Mouse (Mus musculus) limb, embryonic 14.5 days (tissue): ENCODE data around the gene Garnl3. TPM values are rescaled to one million over a fixed set of nuclear protein-coding genes. Genes with fewer than 3 reads are reported as not detected.

Source experiments
- ATAC-seq: fragments of 200-750 bp; cut with Nextera tagmentation; 2 replicates; pipeline ENCODE4 v1.8.0; 2017; ENCODE audit warnings: low read depth, moderate number of reproducible peaks, moderate TSS enrichment; ENCODE audit not compliant: low FRiP score
- DNase-seq: peaks from one replicate; pipeline ENCODE4 v3.0.0-alpha.2; 2015; ENCODE audit warnings: low spot score
- H3K27ac ChIP-seq: fragments of 300-500 bp; sonication (generic); replicated peaks from 2 replicates; pipeline ENCODE4 v1.5.1; 2014; ENCODE audit warnings: low read depth, mild to moderate bottlenecking, low read length, moderate library complexity, mixed read lengths
- H3K27me3 ChIP-seq: fragments of 300-500 bp; sonication (generic); 2 replicates; pipeline ENCODE4 v1.6.1; 2014; ENCODE audit warnings: low read length, mixed read lengths; ENCODE audit not compliant: control insufficient read depth, insufficient read depth
- H3K36me3 ChIP-seq: fragments of 300-500 bp; sonication (generic); 2 replicates; pipeline ENCODE4 v1.6.1; 2014; ENCODE audit warnings: mild to moderate bottlenecking, low read length, moderate library complexity, mixed read lengths; ENCODE audit not compliant: control insufficient read depth, insufficient read depth
- H3K4me1 ChIP-seq: fragments of 300-500 bp; sonication (generic); 2 replicates; pipeline ENCODE4 v1.6.1; 2014; ENCODE audit warnings: antibody characterized with exemption, low read length, mixed read lengths; ENCODE audit not compliant: control insufficient read depth, insufficient read depth
- H3K4me2 ChIP-seq: fragments of 300-500 bp; sonication (generic); replicated peaks from 2 replicates; pipeline ENCODE4 v1.6.1; 2014; ENCODE audit warnings: low read depth, mild to moderate bottlenecking, low read length, moderate library complexity; ENCODE audit not compliant: severe bottlenecking
- H3K4me3 ChIP-seq: fragments of 300-500 bp; sonication (generic); replicated peaks from 2 replicates; pipeline ENCODE4 v1.5.1; 2014; ENCODE audit warnings: low read length
- H3K9ac ChIP-seq: fragments of 300-500 bp; sonication (generic); 2 replicates; pipeline ENCODE4 v1.6.1; 2014; ENCODE audit warnings: mild to moderate bottlenecking, low read depth, low read length, moderate library complexity; ENCODE audit not compliant: severe bottlenecking
- H3K9me3 ChIP-seq: fragments of 300-500 bp; sonication (generic); 2 replicates; pipeline ENCODE4 v1.6.1; 2016; ENCODE audit warnings: low read length; ENCODE audit not compliant: control insufficient read depth
- POLR2A ChIP-seq: fragments of 200-500 bp; IDR thresholded peaks from 2 replicates; pipeline ENCODE4 v1.8.0; 2012; ENCODE audit warnings: inconsistent platforms, mild to moderate bottlenecking, moderate library complexity, borderline replicate concordance; ENCODE audit not compliant: insufficient read depth, insufficient read length; ENCODE audit errors: extremely low read depth
- WGBS: fragments of 180-500 bp; shearing (Covaris S2); extraction: QIAGEN DNeasy Blood & Tissue Kit; methylation state at CpG from one replicate; pipeline ENCODE4 v1.1.7; 2014; 5-methylcytosine and 5-hydroxymethylcytosine counted together
- polyA plus RNA-seq, 2 experiments: library from polyadenylated mRNA; depleted of rRNA in 1 of 2; stranded (reverse) in 1 of 2; unstranded in 1 of 2; fragments of >200 nt; fragmentation: Nextera tagmentation in 1 of 2; extraction: Ambion mirVana in 1 of 2; gene quantifications; 2 replicates each; pipeline versions ENCODE4 v1.2.1 to v1.2.3; 2012 to 2014

Garnl3 gene
- polyA plus RNA-seq, 2 experiments = 9.6 to 10.1 TPM

DNA sequence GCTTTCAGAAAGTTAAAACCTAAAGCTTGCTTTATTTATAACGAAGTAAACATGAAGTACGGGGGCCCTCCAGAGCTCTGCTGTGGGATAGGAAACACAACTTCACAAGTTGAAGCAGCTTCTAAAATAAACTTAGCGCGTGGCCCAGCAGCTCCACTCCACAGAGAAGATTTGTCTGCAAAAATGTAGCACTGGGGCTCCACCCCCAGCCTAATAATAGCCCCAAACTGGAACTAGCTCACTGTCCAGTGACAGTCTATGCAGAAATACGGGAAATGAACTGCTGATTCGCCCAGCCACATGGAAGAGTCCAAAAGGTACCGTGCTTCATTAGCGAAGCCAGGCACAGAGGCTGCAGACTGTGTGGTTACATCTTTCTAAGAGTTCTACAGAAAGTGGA lies 162.1 kb downstream of the Garnl3 start:
- ATAC-seq = no peak

DNA sequence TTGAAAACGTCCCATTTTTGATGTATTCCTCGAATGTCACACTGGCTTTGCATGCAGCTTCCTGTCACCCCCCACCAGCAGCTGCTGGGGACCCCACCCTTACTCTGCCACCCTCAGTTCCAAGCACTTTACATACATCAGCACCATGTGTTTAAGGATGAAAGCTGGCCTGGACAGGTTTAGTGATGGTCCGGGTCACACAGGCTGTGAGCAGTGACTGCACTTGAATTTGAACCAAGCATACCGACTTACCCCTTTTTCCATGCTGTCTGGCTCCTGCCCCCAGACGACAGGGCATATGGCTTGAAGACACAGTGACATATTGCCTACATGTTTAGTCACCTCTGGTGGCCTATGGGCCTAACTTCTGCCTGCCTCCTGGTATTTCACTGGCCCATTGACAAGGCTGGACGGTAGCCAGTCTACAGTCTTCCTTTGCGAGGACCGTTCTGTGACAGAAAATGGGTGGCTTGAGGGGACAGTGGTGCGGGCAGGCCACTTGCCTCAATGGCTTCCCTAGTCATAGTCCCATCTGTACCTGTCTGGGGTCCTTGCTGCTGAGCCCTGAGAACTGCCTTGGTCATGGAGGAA lies 163.3 kb downstream of the Garnl3 start:
- H3K27me3 ChIP-seq = no peaks in the 10 kb centered on the region
- peak overlapping the region; percentile 90 for H3K4me2 ChIP-seq
- ATAC-seq = no peak

More for the DNA sequence above, 162.1 kb downstream of the Garnl3 start:
- Histone ChIP-seq H3K27me3 (no peaks in the 10 kb centered on the region), H3K4me2 (no peak overlapping the region), H3K36me3 (peaks cover 15% of the 10 kb centered on the region), H3K9ac (no peak overlapping the region), H3K27ac (no peak overlapping the region), H3K4me3 (no peak overlapping the region), H3K4me1 (peaks cover 17% of the 10 kb centered on the region), H3K9me3 (no peaks in the 10 kb centered on the region)
- no peak for TF ChIP-seq POLR2A
- no peak for DNase-seq
- 87% methylated on average over 8 of the region's 8 CpGs for WGBS

DNA sequence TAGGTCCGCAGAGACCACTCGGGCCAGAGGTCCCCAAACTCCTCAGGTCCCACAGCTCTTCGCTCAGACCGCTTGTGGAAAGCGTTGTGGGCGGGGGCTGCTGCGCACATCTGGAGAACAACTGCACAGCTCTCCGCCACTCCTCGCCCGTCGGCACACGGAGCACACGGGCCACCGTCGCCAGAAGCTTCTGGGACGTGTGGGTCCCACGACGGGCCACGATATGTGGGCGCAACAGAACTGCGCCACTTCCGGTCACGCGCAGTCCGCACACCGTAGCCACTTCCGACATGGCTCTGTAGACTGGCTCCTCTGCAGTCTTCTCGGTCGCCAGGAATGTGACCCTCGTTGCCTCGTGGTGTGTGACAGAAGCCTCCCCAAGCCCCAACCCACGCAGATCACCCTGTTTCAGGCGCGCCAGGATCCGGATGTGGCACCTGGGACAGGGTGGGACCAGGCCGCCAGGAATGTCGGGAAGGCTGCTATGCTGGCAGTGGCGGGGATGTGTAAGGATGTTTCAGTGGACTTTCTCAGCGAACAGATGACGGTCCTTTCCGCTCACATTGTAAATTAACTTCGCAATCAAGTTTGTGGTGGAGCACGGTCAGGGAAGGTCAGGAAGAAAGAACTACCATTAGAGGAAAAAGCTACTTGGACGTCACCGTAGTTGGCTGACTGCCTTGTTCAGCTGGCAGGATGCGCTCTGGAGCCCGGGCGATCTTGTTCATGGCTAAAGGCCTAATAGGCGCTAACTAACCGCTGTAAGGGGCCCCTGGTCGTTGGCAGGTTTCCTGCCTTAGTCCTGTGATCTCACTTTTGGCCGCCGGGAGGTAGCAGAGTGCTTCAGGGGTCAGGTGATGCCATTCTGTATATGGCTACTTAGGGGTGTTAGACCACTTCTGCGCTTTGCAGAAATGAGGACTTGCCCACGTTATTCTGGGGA lies 164.5 kb downstream of the Garnl3 start:
- peak overlapping the region; percentile 90 for H3K4me2 ChIP-seq
- H3K9me3 ChIP-seq = no peaks in the 10 kb centered on the region
- H3K27ac ChIP-seq = peak overlapping the region; percentile 96
- peak overlapping the region; percentile 68 for H3K4me3 ChIP-seq
- 1% methylated on average over 55 of the region's 55 CpGs for WGBS
- peak overlapping the region; percentile 78 for H3K9ac ChIP-seq
- peak; percentile 83 for DNase-seq
- no peaks in the 10 kb centered on the region for H3K27me3 ChIP-seq
- H3K36me3 ChIP-seq = peaks cover 28% of the 10 kb centered on the region
- peaks cover 29% of the 10 kb centered on the region for H3K4me1 ChIP-seq
- TF ChIP-seq POLR2A = peak; percentile 52; the same call in 1 of the 2 replicates
- peak; percentile 86 for ATAC-seq

More for the DNA sequence above, 163.3 kb downstream of the Garnl3 start:
- Histone ChIP-seq H3K27ac (no peak overlapping the region), H3K9ac (peak overlapping the region; percentile 78; the same call in 1 of the 2 replicates), H3K36me3 (peaks cover 23% of the 10 kb centered on the region), H3K4me1 (peaks cover 25% of the 10 kb centered on the region), H3K9me3 (no peaks in the 10 kb centered on the region), H3K4me3 (peak overlapping the region; percentile 68; the same call in 1 of the 2 replicates)
- no peak for DNase-seq
- TF ChIP-seq POLR2A = no peak
- WGBS = 86% methylated on average over 9 of the region's 9 CpGs

DNA sequence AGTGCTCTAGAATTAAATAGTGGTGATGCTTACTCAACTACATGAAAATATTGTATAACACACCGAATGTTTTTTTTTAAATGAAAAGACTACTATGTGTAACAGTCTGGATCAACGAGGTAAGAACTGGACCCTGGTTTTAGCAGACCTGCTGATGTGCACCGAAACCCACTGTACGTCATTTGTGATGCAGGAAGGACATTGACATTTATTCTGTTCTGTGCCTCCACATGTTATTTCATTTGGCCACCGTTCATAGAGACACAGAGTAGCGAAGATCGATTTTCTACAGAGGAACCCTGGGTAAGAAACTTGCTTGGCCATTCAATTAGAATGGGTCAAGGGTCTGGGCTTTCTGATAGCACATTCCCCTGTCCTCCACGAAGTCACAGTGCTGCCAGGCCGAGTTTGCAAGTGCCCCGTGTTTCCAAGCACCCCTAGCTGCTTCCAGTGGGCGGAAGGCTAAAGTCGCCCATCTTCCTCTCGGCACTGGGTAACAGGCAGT lies 165.2 kb downstream of the Garnl3 start:
- Histone ChIP-seq H3K9me3 (no peaks in the 10 kb centered on the region), H3K36me3 (peaks cover 28% of the 10 kb centered on the region), H3K9ac (peak overlapping the region; percentile 78), H3K4me1 (peaks cover 29% of the 10 kb centered on the region), H3K27ac (peak overlapping the region; percentile 96), H3K4me3 (peak overlapping the region; percentile 68), H3K27me3 (no peaks in the 10 kb centered on the region), H3K4me2 (peak overlapping the region; percentile 90)
- WGBS = 8% methylated on average over 13 of the region's 13 CpGs
- DNase-seq (no peak), ATAC-seq (no peak)
- TF ChIP-seq POLR2A = no peak

DNA sequence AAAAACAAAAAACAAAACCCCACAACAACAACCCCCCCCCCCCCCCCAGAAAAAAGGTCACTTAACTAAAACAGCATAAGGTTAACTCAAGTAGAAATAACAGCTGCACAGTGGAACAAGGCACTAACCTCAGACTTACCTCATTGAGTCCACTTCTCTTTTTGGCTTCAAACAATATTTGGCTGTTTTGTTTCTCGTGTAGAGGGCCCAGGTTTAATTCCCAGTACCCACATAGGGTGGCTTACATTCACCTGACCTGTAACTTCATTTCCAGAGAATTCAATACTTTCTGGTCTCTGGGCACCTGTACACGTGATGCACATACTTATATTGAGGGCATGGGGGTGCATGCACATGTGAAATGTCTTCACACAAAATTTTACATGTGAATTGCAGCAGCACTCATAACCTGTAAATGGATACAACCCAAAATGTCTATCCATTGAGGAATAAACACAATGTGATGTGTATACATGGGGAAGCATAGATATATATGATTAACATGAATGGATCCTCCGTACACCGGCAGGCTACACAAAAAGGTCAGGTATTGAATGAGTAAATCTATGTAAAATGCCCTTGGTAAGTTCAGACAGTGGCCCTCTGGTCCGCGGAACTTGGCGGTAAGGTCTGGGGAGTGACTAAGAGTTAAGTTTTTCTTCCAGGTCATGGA lies 165.8 kb downstream of the Garnl3 start:
- Histone ChIP-seq H3K4me3 (peak overlapping the region; percentile 68; the same call in 1 of the 2 replicates), H3K27ac (no peak overlapping the region), H3K4me1 (peaks cover 32% of the 10 kb centered on the region)

More for the DNA sequence above, 165.8 kb downstream of the Garnl3 start:
- H3K9ac ChIP-seq = no peak overlapping the region
- ATAC-seq = no peak
- WGBS = 13% methylated on average over 7 of the region's 7 CpGs
- no peaks in the 10 kb centered on the region for H3K27me3 ChIP-seq
- H3K4me2 ChIP-seq = peak overlapping the region; percentile 90; the same call in 1 of the 2 replicates
- DNase-seq = no peak
- peaks cover 28% of the 10 kb centered on the region for H3K36me3 ChIP-seq
- no peak for TF ChIP-seq POLR2A
- H3K9me3 ChIP-seq = no peaks in the 10 kb centered on the region
